Mouse (Mus musculus): ENCODE data around the gene Samd4.

DNA sequence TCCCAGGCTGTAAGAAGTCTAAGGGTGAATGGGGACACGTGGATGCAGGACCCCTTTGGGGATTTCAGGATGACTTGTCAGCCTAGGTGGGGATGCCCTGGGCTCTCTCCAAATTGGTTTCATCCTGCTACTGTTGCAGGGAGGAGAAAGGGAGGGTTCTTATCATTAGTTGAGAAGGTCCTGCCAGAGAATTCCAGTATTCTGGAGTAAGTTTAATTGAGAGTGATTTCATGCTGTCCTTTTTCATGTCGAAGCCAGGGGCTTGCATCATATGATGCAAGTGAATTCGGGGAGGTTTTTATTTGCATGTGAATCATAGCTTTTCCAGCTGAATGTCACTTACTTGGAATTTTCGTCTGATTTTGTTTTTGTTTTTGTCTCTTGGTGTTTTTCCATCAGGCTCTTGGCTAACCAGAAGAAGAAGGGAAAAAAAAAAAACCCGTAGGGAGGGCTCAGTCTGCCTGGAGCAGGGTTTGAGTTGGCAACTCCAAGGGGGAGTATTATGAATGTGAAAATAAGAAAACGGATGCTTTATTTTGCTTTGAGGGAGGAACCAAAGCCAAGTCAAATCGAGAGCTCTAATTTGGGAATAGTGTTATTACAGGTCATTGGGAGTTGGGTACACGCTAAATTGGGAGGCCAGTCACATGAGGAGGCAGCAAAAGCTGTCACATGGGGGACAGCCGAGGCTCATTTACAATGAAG lies 116.8 kb downstream of the Samd4 start:
- TF ChIP-seq CTCF (IDR thresholded peaks at IDR 0.05) = no peak
- TF ChIP-seq EP300 (IDR thresholded peaks at IDR 0.05) = peak; percentile 42; the same call in 1 of the 2 replicates
